20 mouse cellular contexts compared by ENCODE assay signal in genomic region chr9:48819137-48819536, GRCm38 (mm10). TPM values are rescaled to one million over a fixed set of nuclear protein-coding genes. Genes with fewer than 3 reads are reported as not detected.
"Had no signal": no experiment of that assay in that cellular context is flagged by ENCODE, and none has a peak within 500 bp of the region (broad histone marks: within the 10 kb centered on the region; RNA-seq: fewer than 3 reads in every experiment).

No protein-coding gene starts in this region.

- H3K27me3 ChIP-seq: midbrain, embryonic 12.5 days had no signal

- H3K9ac ChIP-seq: limb, embryonic 13.5 days; liver, embryonic 15.5 days; midbrain, embryonic 12.5 days; neural tube, embryonic 13.5 days had no signal

- H3K36me3 ChIP-seq: limb, embryonic 10.5 days; limb, embryonic 13.5 days; liver, embryonic 15.5 days; midbrain, embryonic 12.5 days; neural tube, embryonic 13.5 days had no signal

- H3K27ac ChIP-seq: limb, embryonic 13.5 days; liver, embryonic 15.5 days; midbrain, embryonic 12.5 days; neural tube, embryonic 13.5 days had no signal

- DNase-seq: kidney, adult 18-20 months; kidney, adult 9 months; kidney, postnatal 25 days; liver; lung, adult 2 months; lung, postnatal 14 days; retina, postnatal 1 day; right cerebral cortex, postnatal 25 days; spleen, adult 18-20 months; thymus, adult 2 months; thymus, postnatal 25 days had no signal

- H3K9me3 ChIP-seq: limb, embryonic 10.5 days; limb, embryonic 13.5 days; liver, embryonic 15.5 days; midbrain, embryonic 12.5 days; neural tube, embryonic 13.5 days had no signal

- H3K4me3 ChIP-seq: limb, embryonic 10.5 days; limb, embryonic 13.5 days; liver, embryonic 15.5 days; midbrain, embryonic 12.5 days; myocyte; neural tube, embryonic 13.5 days had no signal

- H3K4me2 ChIP-seq: limb, embryonic 13.5 days; liver, embryonic 15.5 days; midbrain, embryonic 12.5 days; neural tube, embryonic 13.5 days had no signal

- ATAC-seq: inflammation-experienced regulatory T-cells, adult 6 months; intestine, embryonic 16.5 days; midbrain, embryonic 16.5 days had no signal

RNA-seq across cellular contexts. Expression of gene Zbtb16, which starts 16.9 kb away (rescaled TPM):
- polyA plus RNA-seq: inflammation-experienced regulatory T-cells, adult 6 months; myocyte had no signal
